Mouse (Mus musculus): ENCODE data around the gene Tbc1d10a.

Gene Tbc1d10a

DNA sequence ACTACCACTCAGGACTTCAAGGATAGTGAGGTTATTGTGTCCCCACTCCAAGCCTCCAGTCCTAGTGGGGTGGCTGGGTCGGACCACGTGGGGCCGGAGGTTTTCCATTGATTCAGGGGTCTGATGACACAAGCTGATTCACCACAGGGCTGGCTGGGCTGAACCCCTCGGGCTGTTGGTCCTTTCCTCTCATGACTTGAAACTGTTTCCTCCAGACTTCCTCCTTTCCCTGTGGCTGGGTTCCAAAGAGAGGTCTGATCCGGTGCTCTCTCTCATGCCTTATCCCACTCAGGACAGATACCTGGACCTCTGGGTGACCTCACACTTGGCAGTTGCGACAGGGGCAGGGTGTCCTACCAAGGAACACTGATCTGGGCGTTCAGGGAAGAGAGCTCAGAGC lies 53.6 kb downstream of the Tbc1d10a start:
- DNase-seq, result no peak

DNA sequence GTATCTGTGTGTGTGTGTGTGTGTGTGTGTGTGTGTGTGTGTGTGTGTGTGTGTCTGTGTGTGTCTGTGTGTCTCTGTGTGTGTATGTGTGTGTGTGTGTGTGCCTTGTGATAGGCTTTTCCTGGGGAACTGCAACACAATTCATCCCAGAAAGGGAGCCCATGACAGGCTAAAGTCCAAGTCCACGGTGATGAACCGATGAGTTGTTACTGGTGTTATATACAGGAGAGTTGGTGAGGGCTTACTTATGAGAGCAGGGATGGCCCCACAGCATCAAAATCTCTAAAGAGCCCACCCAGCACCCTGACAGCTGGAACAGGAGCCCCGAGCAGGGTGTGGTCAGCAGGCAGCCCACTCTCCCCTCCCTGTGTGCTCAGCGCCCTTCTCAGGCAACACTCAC lies 54.6 kb downstream of the Tbc1d10a start:
- no peak for DNase-seq

GRCm38 (mm10) chr11:4246126-4246525 lies 59.5 kb downstream of the Tbc1d10a start:
- DNase-seq, result no peak

GRCm38 (mm10) chr11:4246623-4247022 lies 60.0 kb downstream of the Tbc1d10a start:
- DNase-seq, result no peak

- no peak for DNase-seq
Observed at GRCm38 (mm10) chr11:4247201-4247959, 60.8 kb downstream of the Tbc1d10a start.

GRCm38 (mm10) chr11:4249151-4249550 lies 62.6 kb downstream of the Tbc1d10a start:
- DNase-seq, result no peak

- DNase-seq, result no peak
Observed at GRCm38 (mm10) chr11:4250290-4250689, 63.7 kb downstream of the Tbc1d10a start.

DNA sequence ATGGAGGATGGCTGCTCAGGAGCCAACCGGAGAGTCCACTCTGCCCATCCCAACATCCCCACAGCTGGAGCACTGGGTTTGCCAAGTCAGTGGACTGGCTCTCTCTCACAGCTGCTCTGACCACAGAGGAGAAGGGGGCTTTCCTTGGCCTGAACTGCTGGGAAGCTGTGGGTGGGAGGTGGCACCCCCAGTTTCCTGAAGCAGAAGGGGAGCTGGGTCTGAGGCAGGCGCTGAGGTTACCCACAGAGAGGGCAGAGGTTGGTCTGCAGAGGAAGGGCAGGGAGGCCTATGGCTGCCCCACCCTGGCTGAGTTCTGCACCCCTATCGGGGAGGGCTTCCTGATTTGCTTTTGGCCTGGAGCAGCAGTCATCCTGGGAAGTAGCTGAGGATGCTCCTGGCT lies 64.8 kb downstream of the Tbc1d10a start:
- no peak for DNase-seq

GRCm38 (mm10) chr11:4252886-4253285 lies 66.3 kb downstream of the Tbc1d10a start:
- no peak for DNase-seq

DNA sequence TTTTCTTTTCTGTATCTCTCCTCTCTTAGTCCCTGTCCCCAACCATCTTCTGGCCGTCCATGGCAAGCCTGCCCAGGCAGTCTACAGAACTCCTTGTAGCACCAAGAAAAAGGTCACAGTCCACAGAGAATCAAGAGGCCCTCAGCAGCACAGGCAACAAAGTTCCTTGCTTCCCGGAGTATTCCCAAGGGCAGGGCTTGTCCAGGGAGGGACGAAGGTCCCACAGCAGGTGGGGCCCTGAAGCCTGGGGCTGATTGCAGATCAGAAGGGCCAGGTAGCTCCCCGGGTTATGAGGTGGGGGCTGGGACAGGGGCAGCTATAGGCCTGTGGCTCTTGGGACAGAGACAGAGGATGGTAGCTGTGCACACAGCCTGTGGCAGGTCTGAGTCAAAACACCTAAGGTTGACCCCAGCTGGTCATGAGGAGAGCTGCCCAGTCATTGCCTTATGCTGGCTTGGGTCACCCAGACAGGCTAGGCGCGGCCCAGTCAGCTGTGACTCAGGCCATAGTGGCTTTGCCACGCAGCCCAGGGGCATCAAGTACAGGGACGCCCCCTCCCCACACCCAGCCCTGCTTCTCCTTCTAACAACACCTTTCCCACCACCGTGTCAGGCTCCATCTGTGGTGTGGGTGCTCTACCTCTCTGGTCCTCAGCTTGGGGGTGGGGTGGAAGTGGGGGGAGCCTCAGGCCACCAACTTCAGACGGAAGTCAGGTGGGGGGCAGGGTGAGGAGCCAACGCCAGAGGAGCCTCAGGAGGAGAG lies 70.4 kb downstream of the Tbc1d10a start, which contains the start of gene Lif:
Gene Lif (plus strand): TSS at position 712 of the 762 bp plus-strand sequence.
- DNase-seq, result no peak

GRCm38 (mm10) chr11:4257756-4258155 lies 71.2 kb downstream of the Tbc1d10a start:
- DNase-seq, result peak; percentile 69

- peak; percentile 89 for DNase-seq
Observed at GRCm38 (mm10) chr11:4258657-4259082, 72.1 kb downstream of the Tbc1d10a start.

DNA sequence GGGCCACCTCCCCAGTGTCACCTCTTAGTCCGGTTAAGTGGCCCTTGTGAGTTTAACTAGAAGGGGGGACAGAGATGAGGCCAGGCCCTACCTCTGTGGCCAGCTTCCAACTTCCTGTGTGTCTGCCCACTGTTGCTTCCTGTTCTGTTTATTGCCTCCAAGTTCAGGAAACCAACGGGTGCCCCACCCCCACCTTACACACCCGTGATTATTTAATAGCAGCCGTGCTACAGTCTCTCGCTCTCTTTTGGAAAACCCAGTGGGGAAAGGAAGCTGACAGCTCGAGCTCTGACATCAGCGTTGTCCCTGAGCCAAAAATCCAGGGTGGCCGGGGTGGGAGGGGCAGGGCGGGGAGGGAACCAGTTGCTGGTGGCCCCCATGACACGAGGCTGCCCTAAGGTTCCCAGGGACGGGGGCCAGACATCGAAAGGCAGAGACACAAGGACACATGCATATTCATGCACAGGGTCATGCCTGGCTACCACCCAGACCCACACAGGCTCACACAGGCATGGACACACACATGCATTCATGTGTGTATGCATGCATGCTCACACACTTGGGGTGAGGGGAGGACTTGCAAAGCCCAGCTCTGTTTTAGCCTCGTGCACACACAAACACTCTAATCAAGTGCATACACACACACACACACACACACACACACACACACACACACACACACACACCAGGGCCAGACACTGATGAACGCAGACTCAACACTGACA lies 74.0 kb downstream of the Tbc1d10a start:
- peak; percentile 79 for DNase-seq

- DNase-seq, result peak; percentile 77
Observed at GRCm38 (mm10) chr11:4261188-4261494, 74.6 kb downstream of the Tbc1d10a start.

- DNase-seq, result peak; percentile 75
Observed at GRCm38 (mm10) chr11:4261969-4262368, 75.4 kb downstream of the Tbc1d10a start.

DNA sequence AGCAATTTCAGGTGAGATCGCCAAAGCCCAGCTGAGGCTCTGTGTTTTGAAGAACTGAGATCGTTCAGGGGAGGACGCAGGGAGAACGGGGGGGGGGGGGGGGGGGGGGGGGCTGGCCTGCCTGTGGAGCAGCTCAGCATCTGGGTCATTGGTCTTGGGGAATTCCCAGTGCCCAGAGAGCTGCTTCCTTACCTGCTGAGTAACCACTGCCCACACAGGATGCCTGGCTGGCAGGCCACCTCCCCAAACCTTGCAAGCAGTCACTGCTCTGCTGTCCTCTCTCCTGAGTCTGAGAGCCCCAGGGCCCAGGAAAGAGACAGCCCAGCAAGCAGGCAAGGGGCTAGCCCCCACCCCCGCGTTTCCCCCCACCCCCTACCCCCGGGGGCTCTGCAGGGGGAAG lies 76.3 kb downstream of the Tbc1d10a start:
- DNase-seq, result no peak

- no peak for DNase-seq
Observed at GRCm38 (mm10) chr11:4263296-4263695, 76.7 kb downstream of the Tbc1d10a start.

DNA sequence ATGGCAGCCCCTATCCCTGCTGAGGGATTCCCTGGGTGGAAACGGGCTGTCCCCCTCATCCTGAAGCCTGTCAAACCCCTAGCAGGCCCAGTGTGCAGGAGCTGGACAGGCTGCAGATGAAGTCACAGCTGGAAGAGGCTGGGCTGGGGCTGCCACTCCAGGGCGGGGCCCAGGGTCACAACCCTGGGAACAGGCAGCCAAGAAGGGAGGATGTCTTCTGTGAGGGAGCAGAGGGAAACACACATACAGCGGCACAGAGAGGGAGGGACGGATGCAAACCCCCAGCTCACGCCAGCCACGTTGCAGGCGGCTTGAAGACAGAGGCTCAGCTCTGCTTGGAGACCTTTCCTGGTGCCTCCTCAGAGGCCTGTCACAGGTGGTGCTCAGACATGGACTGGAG lies 77.5 kb downstream of the Tbc1d10a start:
- peak; percentile 71 for DNase-seq

Data from kidney, postnatal 10 days (tissue).